In the genomic region with DNA sequence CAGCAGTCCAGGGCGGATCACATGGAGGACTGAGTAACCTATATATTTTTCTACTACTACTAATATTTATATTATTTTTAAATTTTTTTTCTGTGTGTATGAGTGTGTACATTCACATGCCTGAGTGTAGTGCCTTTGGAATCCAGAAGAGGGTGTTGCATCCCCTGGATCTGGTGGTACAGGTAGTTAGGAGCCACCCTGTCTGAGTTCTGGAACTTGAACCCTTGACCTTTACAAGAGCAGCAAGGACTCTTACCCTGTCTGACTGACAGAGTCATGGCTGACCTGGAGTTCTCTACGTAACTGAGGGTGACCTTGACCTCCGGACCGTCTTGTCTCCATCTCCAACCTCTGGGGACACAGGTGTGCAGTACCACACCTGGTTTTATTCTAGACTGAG, we compare ENCODE assay signal across 22 mouse cellular contexts.
DNase-seq lines count a peak whose midpoint lies in the region; ATAC-seq and TF ChIP-seq lines count a peak whose summit lies in the region.
"Had no signal": no experiment of that assay in that cellular context is flagged by ENCODE, and none has a peak within 500 bp of the region (broad histone marks: within the 10 kb centered on the region; RNA-seq: fewer than 3 reads in every experiment).

No protein-coding gene starts in this region.

- no peak for TF ChIP-seq POLR2A in heart, adult 2 months (IDR thresholded peaks at IDR 0.05; ENCODE audit: insufficient read depth, low read depth, low read length)

- no peak for TF ChIP-seq EP300 in heart, adult 2 months (IDR thresholded peaks at IDR 0.05; ENCODE audit: insufficient read depth, low read depth, low read length)

- no peaks in the 10 kb centered on the region for H3K9me3 ChIP-seq in kidney, embryonic 15.5 days (replicated peaks)
- no peaks in the 10 kb centered on the region for H3K9me3 ChIP-seq in midbrain, postnatal 0 days (ENCODE audit: low read length)
- H3K9me3 ChIP-seq in midbrain, embryonic 15.5 days: no peaks in the 10 kb centered on the region
- H3K9me3 ChIP-seq: hindbrain, embryonic 12.5 days had no signal

- H3K36me3 ChIP-seq in heart, adult 2 months (ENCODE audit: control insufficient read depth, insufficient read depth, low read length): no peaks in the 10 kb centered on the region
- peaks cover 84% of the 10 kb centered on the region for H3K36me3 ChIP-seq in kidney, embryonic 15.5 days
- H3K36me3 ChIP-seq in midbrain, postnatal 0 days (ENCODE audit: insufficient read depth, low read length): peaks cover 22% of the 10 kb centered on the region
- peaks cover 17% of the 10 kb centered on the region for H3K36me3 ChIP-seq in midbrain, embryonic 15.5 days (replicated peaks)
- H3K36me3 ChIP-seq: G1E had no signal

- H3K9ac ChIP-seq in heart, adult 2 months (ENCODE audit: low read depth, low read length): no peak overlapping the region
- no peak overlapping the region for H3K9ac ChIP-seq in kidney, embryonic 15.5 days
- no peak overlapping the region for H3K9ac ChIP-seq in midbrain, postnatal 0 days (replicated peaks; ENCODE audit: low read length, poor library complexity, severe bottlenecking)
- H3K9ac ChIP-seq in midbrain, embryonic 15.5 days: no peak overlapping the region
- H3K9ac ChIP-seq: heart, embryonic 13.5 days; hindbrain, embryonic 12.5 days had no signal

- ATAC-seq in kidney, embryonic 15.5 days (replicated peaks; ENCODE audit: low FRiP score): 0 out of 2 replicates have a peak, but pooled peaks have one; percentile 52
- no peak for ATAC-seq in midbrain, postnatal 0 days (ENCODE audit: low FRiP score)
- ATAC-seq in midbrain, embryonic 15.5 days (replicated peaks): no peak
- ATAC-seq: activated CD4-positive, CD25-positive, alpha-beta regulatory T cell, adult 4 months; forebrain, embryonic 14.5 days; inflammation-experienced regulatory T-cells, adult 6 months; intestine, postnatal 0 days had no signal

- 97% methylated on average over 4 of the region's 4 CpGs for WGBS in heart, adult 2 months
- WGBS in kidney, embryonic 15.5 days: 90% methylated on average over 4 of the region's 4 CpGs
- 96% methylated on average over 4 of the region's 4 CpGs for WGBS in midbrain, postnatal 0 days
- WGBS in midbrain, embryonic 15.5 days: 92% methylated on average over 4 of the region's 4 CpGs

- H3K79me2 ChIP-seq in heart, adult 2 months (replicated peaks; ENCODE audit: control insufficient read depth, insufficient read depth, low read length): no peaks in the 10 kb centered on the region

- intact Hi-C loops in heart, adult 2 months (cut with DNase I): no loop called here
- intact Hi-C loops in heart, postnatal 10 days (cut with DNase I): no loop called here
- intact Hi-C loops in gastrocnemius, postnatal 14 days (cut with DNase I; ENCODE audit: low total_unique reads): no loop called here

- H3K27ac ChIP-seq in heart, adult 2 months: no peak overlapping the region
- no peak overlapping the region for H3K27ac ChIP-seq in kidney, embryonic 15.5 days
- no peak overlapping the region for H3K27ac ChIP-seq in midbrain, postnatal 0 days (ENCODE audit: low read depth, low read length)
- no peak overlapping the region for H3K27ac ChIP-seq in midbrain, embryonic 15.5 days
- H3K27ac ChIP-seq: heart, embryonic 13.5 days; hindbrain, embryonic 12.5 days had no signal

- no peak for DNase-seq in heart, adult 2 months
- no peak for DNase-seq in heart, postnatal 10 days
- no peak for DNase-seq in kidney, postnatal 10 days
- no peak for DNase-seq in midbrain, postnatal 0 days (ENCODE audit: low spot score)
- DNase-seq in R1 (ENCODE audit: low read depth, low spot score): peak; percentile 44
- DNase-seq in gastrocnemius, postnatal 14 days: no peak
- DNase-seq: adrenal gland, postnatal 14 days; cerebellum, adult 11-12 months; cerebellum, adult 9-10 months; cerebellum, postnatal 25 days; heart, adult 18-20 months; heart, postnatal 4 days had no signal

- peak; percentile 7; the same call in 1 of the 2 replicates for TF ChIP-seq CTCF in heart, adult 2 months (IDR thresholded peaks at IDR 0.05)
- 0 out of 2 replicates have a peak, but pooled peaks have one; percentile 9 for TF ChIP-seq CTCF in midbrain, postnatal 0 days (IDR thresholded peaks at IDR 0.05)

- H3K4me1 ChIP-seq in heart, adult 2 months (ENCODE audit: control insufficient read depth, insufficient read depth, low read length): no peaks in the 10 kb centered on the region
- no peaks in the 10 kb centered on the region for H3K4me1 ChIP-seq in kidney, embryonic 15.5 days
- H3K4me1 ChIP-seq in midbrain, postnatal 0 days (ENCODE audit: insufficient read depth, low read length): no peaks in the 10 kb centered on the region
- no peaks in the 10 kb centered on the region for H3K4me1 ChIP-seq in midbrain, embryonic 15.5 days
- H3K4me1 ChIP-seq: heart, embryonic 13.5 days had no signal

- no peak overlapping the region for H3K4me3 ChIP-seq in heart, adult 2 months
- H3K4me3 ChIP-seq in kidney, embryonic 15.5 days (replicated peaks): no peak overlapping the region
- no peak overlapping the region for H3K4me3 ChIP-seq in midbrain, postnatal 0 days (ENCODE audit: low read depth, low read length)
- H3K4me3 ChIP-seq in midbrain, embryonic 15.5 days: no peak overlapping the region
- H3K4me3 ChIP-seq: heart, embryonic 13.5 days; hindbrain, embryonic 12.5 days had no signal

- H3K4me2 ChIP-seq in kidney, embryonic 15.5 days: no peak overlapping the region
- H3K4me2 ChIP-seq in midbrain, postnatal 0 days (ENCODE audit: low read depth, low read length, poor library complexity, severe bottlenecking): no peak overlapping the region
- no peak overlapping the region for H3K4me2 ChIP-seq in midbrain, embryonic 15.5 days
- H3K4me2 ChIP-seq: heart, embryonic 13.5 days; hindbrain, embryonic 12.5 days had no signal

- no peaks in the 10 kb centered on the region for H3K27me3 ChIP-seq in heart, adult 2 months (ENCODE audit: control insufficient read depth, insufficient read depth, low read length)
- H3K27me3 ChIP-seq in kidney, embryonic 15.5 days: no peaks in the 10 kb centered on the region
- H3K27me3 ChIP-seq in midbrain, postnatal 0 days (ENCODE audit: insufficient read depth, low read length): no peaks in the 10 kb centered on the region
- no peaks in the 10 kb centered on the region for H3K27me3 ChIP-seq in midbrain, embryonic 15.5 days (replicated peaks)
- H3K27me3 ChIP-seq: CH12.LX; heart, embryonic 13.5 days; hindbrain, embryonic 12.5 days had no signal
